ENCODE assay signal across 18 mouse cellular contexts in the genomic region with DNA sequence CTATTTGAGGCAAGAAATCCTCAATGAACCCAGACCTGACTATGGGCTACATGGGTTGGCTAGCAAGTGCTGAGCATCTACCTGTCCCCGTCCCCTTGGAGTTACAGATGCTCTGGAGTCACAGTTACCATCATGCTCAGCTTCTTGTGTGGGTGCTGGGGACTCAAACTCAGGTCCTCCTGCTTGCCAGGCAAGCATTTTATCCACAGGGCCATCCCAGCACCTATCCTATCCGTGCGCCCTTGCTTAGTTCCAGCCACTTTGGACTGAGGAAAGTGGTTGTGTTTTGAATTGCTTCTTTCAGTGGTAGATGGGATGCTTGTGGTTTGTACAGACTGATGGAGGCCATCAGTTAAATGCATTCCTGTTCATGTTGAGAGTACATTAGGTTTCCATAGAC.
"Had no signal": no experiment of that assay in that cellular context is flagged by ENCODE, and none has a peak within 500 bp of the region (broad histone marks: within the 10 kb centered on the region; RNA-seq: fewer than 3 reads in every experiment).

No protein-coding gene starts in this region.

- ATAC-seq: liver, postnatal 0 days; lung, postnatal 0 days; midbrain, embryonic 15.5 days had no signal

- H3K4me3 ChIP-seq: liver, embryonic 15.5 days; lung, embryonic 15.5 days; megakaryocyte, embryonic 14.5 days; midbrain, embryonic 12.5 days; midbrain, embryonic 15.5 days; neural tube, embryonic 12.5 days had no signal

- DNase-seq: liver, postnatal 0 days; lung, adult 2 months; lung, postnatal 14 days; lung, postnatal 36 days; right cerebral cortex, postnatal 25 days; right cerebral cortex, postnatal 4 days; spleen, adult 18-20 months; thymus, adult 18-20 months; thymus, postnatal 14 days; thymus, postnatal 36 days had no signal

- H3K9ac ChIP-seq: liver, embryonic 15.5 days; liver, postnatal 0 days; lung, embryonic 15.5 days; midbrain, embryonic 12.5 days; midbrain, embryonic 15.5 days; neural tube, embryonic 12.5 days had no signal

- H3K36me3 ChIP-seq: liver, embryonic 15.5 days; lung, embryonic 15.5 days; midbrain, embryonic 12.5 days; midbrain, embryonic 15.5 days; neural tube, embryonic 12.5 days had no signal

- H3K4me1 ChIP-seq: liver, embryonic 15.5 days; lung, embryonic 15.5 days; midbrain, embryonic 12.5 days; midbrain, embryonic 15.5 days; neural tube, embryonic 12.5 days had no signal

- H3K9me3 ChIP-seq: liver, embryonic 15.5 days; lung, embryonic 15.5 days; megakaryocyte, embryonic 14.5 days; midbrain, embryonic 12.5 days; midbrain, embryonic 15.5 days; neural tube, embryonic 12.5 days had no signal

- H3K27ac ChIP-seq: liver, embryonic 15.5 days; lung, embryonic 15.5 days; macrophage; midbrain, embryonic 12.5 days; midbrain, embryonic 15.5 days; neural tube, embryonic 12.5 days had no signal

- H3K4me2 ChIP-seq: liver, embryonic 15.5 days; lung, embryonic 15.5 days; midbrain, embryonic 12.5 days; midbrain, embryonic 15.5 days; neural tube, embryonic 12.5 days had no signal

- H3K27me3 ChIP-seq: lung, embryonic 15.5 days; midbrain, embryonic 12.5 days; midbrain, embryonic 15.5 days; neural tube, embryonic 12.5 days had no signal
